Mouse (Mus musculus) kidney, postnatal 0 days (tissue): ENCODE data around the gene Itsn1. TPM values are rescaled to one million over a fixed set of nuclear protein-coding genes. Genes with fewer than 3 reads are reported as not detected.

Source experiments
- ATAC-seq: fragments of 200-750 bp; cut with Nextera tagmentation; replicated peaks from 2 replicates; pipeline ENCODE4 v1.8.0; 2017; ENCODE audit warnings: low read depth, moderate number of reproducible peaks, moderate TSS enrichment, moderate library complexity; ENCODE audit not compliant: low FRiP score
- DNase-seq: peaks from one replicate; pipeline ENCODE4 v3.0.0-alpha.2; 2016; ENCODE audit warnings: low spot score
- H3K27ac ChIP-seq: fragments of 300-500 bp; sonication (generic); 2 replicates; pipeline ENCODE4 v1.5.1; 2014; ENCODE audit warnings: mild to moderate bottlenecking
- H3K27me3 ChIP-seq: fragments of 300-500 bp; sonication (generic); 2 replicates; pipeline ENCODE4 v1.6.1; 2014; ENCODE audit warnings: low read length, mixed read lengths; ENCODE audit not compliant: insufficient read depth
- H3K36me3 ChIP-seq: fragments of 300-500 bp; sonication (generic); 2 replicates; pipeline ENCODE4 v1.6.1; 2014; ENCODE audit warnings: low read length, mixed read lengths; ENCODE audit not compliant: insufficient read depth
- H3K4me1 ChIP-seq: fragments of 300-500 bp; sonication (generic); replicated peaks from 2 replicates; pipeline ENCODE4 v1.6.1; 2014; ENCODE audit warnings: antibody characterized with exemption, low read length, mixed read lengths; ENCODE audit not compliant: insufficient read depth
- H3K4me2 ChIP-seq: fragments of 300-500 bp; sonication (generic); 2 replicates; pipeline ENCODE4 v1.6.1; 2014; ENCODE audit warnings: mild to moderate bottlenecking, low read length, moderate library complexity, mixed read lengths
- H3K4me3 ChIP-seq: fragments of 300-500 bp; sonication (generic); replicated peaks from 2 replicates; pipeline ENCODE4 v1.5.1; 2014; ENCODE audit warnings: low read depth, low read length
- H3K9ac ChIP-seq: fragments of 300-500 bp; sonication (generic); 2 replicates; pipeline ENCODE4 v1.6.1; 2014; ENCODE audit warnings: low read depth, low read length
- H3K9me3 ChIP-seq: fragments of 300-500 bp; sonication (generic); replicated peaks from 2 replicates; pipeline ENCODE4 v1.6.1; 2016; ENCODE audit warnings: low read length, inconsistent platforms, mixed read lengths
- CTCF ChIP-seq: IDR thresholded peaks from 2 replicates; pipeline ENCODE4 v1.5.1; 2016; ENCODE audit warnings: antibody characterized with exemption, low read depth, mild to moderate bottlenecking, moderate library complexity
- WGBS: fragments of 180-500 bp; shearing (Covaris S2); extraction: QIAGEN DNeasy Blood & Tissue Kit; methylation state at CpG from one replicate; pipeline ENCODE4 v1.1.7; 2014; 5-methylcytosine and 5-hydroxymethylcytosine counted together
- polyA plus RNA-seq: library from polyadenylated mRNA; unstranded; fragments of >200 nt; fragmentation: Nextera tagmentation; extraction: Ambion mirVana; gene quantifications from 2 replicates; pipeline ENCODE4 v1.2.1, GENCODE M21; 2015

The Itsn1 gene
- polyA plus RNA-seq, 1 experiment from 2014 or later = 14.4 TPM

DNA sequence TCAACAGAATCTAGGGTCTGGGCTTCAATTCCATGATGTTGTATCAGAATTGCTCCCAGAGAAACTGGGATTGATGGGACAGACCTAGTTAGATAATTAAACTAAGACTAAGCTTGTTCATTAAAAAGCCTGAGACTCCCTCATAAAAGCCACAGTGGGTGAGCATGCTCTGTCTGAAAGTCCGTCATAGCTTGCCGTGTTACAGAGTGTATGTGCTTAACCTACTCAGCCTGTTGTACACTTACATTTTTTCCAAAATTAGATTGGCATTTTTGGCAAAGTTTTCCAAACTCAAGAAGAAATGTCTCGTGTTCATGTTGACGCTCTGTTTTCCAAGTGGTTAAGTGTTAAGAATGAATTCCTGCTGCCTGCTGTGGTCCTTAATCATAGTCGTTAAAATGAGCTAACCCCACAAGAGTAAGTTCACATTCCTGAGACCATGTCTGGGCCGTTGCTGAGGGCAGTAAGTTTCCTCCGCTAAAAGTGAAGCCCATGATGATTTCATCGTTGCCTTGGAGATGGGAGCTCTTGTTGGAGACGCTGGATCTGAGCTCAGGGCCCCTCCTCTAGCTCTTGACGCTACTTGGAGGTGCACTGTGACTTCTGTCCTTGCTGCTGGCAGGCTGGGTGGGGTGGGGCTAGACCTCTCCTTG lies 117.1 kb downstream of the Itsn1 start:
- H3K9me3 ChIP-seq = no peaks in the 10 kb centered on the region
- peak; percentile 37 for ATAC-seq
- no peak for TF ChIP-seq CTCF
- H3K4me2 ChIP-seq = no peak overlapping the region
- H3K36me3 ChIP-seq = 0 out of 2 replicates have a peak, but pooled peaks cover 8% of the 10 kb centered on the region
- no peak overlapping the region for H3K9ac ChIP-seq
- peak overlapping the region; percentile 38; the same call in 1 of the 2 replicates for H3K27ac ChIP-seq
- 21% methylated on average over 10 of the region's 10 CpGs for WGBS
- no peaks in the 10 kb centered on the region for H3K27me3 ChIP-seq
- peak; percentile 94 for DNase-seq
- no peak overlapping the region for H3K4me3 ChIP-seq
- H3K4me1 ChIP-seq = peaks cover 19% of the 10 kb centered on the region; the same call in 1 of the 2 replicates

DNA sequence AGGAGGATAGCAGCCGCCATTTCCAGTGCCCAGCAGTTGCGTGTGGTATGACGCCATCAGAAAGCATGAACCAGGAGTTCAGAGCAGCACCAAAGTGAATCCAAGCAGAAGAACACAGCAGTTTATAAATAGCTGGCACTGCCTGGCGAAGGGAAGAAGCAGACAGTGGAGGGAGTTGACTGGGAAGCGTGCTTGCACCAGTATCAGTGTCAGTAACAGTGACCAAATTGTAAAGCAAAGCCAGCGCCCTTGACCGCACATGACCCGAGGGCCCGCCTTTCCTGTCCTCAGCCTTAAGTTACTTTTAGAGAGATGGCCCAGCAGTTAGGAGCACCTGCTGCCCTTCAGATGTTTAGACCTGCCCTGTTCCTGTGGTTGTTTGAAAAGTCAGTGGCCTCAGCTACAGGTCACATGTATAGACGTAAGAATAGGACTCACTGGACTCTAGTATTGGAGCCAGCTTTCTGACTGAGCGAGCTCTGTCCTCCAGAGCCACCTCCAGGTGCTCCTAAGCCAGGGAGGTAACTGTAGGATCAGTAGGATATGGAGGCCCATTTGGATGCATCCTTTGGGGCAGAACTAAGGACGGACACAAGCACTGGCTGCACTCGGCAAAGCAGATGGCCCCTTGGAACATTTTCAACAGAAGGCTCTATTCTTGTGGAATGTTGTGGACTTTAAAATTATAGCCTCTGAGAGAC lies 118.6 kb downstream of the Itsn1 start:
- H3K4me1 ChIP-seq = peaks cover 19% of the 10 kb centered on the region; the same call in 1 of the 2 replicates
- H3K4me2 ChIP-seq = no peak overlapping the region
- H3K27ac ChIP-seq = no peak overlapping the region
- TF ChIP-seq CTCF = no peak
- 0 out of 2 replicates have a peak, but pooled peaks cover 8% of the 10 kb centered on the region for H3K36me3 ChIP-seq
- no peak overlapping the region for H3K4me3 ChIP-seq
- 61% methylated on average over 13 of the region's 13 CpGs for WGBS
- DNase-seq (peak; percentile 69), ATAC-seq (peak; percentile 27; the same call in 1 of the 2 replicates)
- H3K27me3 ChIP-seq = no peaks in the 10 kb centered on the region
- H3K9me3 ChIP-seq = no peaks in the 10 kb centered on the region
- H3K9ac ChIP-seq = no peak overlapping the region

DNA sequence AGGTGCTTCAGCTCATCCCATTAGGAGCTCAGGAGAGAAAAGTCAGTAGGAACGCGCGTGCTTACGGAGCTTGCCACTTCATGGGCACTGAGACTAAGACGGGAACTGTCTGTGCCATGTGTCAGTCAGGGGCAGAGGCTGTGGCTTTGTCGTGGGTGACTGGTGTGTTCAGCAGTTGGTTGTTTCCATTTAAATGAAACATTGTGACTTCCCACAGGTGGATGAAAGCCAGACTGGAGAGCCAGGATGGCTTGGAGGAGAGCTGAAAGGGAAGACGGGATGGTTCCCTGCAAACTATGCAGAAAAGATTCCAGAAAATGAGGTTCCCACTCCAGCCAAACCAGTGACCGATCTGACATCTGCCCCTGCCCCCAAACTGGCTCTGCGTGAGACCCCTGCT lies 119.4 kb downstream of the Itsn1 start:
- H3K27me3 ChIP-seq = no peaks in the 10 kb centered on the region
- no peak overlapping the region for H3K4me2 ChIP-seq
- ATAC-seq (no peak), DNase-seq (no peak)
- H3K9me3 ChIP-seq = no peaks in the 10 kb centered on the region
- H3K36me3 ChIP-seq = peaks cover 9% of the 10 kb centered on the region; the same call in 1 of the 2 replicates
- 86% methylated on average over 9 of the region's 9 CpGs for WGBS
- no peak for TF ChIP-seq CTCF
- H3K9ac ChIP-seq = no peak overlapping the region
- H3K4me3 ChIP-seq = no peak overlapping the region
- peaks cover 19% of the 10 kb centered on the region; the same call in 1 of the 2 replicates for H3K4me1 ChIP-seq
- H3K27ac ChIP-seq = no peak overlapping the region

DNA sequence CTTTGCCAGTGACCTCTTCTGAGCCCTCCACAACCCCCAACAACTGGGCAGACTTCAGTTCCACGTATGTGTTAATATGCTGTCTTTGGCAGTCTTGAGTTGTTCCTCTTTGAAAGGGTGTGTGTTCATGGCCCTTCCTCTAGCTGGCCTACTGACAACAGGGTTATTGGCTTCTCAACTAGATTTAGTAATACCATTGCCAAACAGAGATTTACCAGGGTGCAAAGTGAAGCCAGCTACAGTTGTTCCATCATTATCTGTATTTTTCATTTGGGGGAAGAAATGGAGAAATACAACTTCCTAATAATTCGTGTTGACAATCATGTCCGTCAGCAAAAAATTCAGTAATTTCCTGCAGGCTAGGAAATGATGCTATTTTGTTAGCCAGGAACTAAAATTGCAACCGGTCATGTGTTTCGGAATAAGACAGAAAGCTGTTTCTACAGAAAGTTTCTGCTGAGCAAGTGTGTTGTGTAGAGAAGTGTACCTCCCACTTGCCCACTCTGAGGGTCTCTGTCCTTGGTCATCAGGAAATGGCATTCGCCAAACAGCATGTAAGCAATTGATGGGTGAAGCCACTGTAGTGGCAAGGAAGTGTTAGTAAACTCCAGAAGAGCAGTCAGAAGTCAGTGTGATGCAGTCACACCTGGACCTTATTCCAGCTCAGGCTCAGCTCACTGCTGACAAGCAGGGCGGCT lies 120.0 kb downstream of the Itsn1 start:
- peaks cover 19% of the 10 kb centered on the region; the same call in 1 of the 2 replicates for H3K4me1 ChIP-seq
- TF ChIP-seq CTCF = no peak
- 86% methylated on average over 7 of the region's 7 CpGs for WGBS
- H3K4me3 ChIP-seq = no peak overlapping the region
- no peaks in the 10 kb centered on the region for H3K27me3 ChIP-seq
- no peaks in the 10 kb centered on the region for H3K9me3 ChIP-seq
- DNase-seq (no peak), ATAC-seq (no peak)
- peaks cover 9% of the 10 kb centered on the region; the same call in 1 of the 2 replicates for H3K36me3 ChIP-seq
- H3K4me2 ChIP-seq = no peak overlapping the region
- no peak overlapping the region for H3K27ac ChIP-seq
- H3K9ac ChIP-seq = no peak overlapping the region

DNA sequence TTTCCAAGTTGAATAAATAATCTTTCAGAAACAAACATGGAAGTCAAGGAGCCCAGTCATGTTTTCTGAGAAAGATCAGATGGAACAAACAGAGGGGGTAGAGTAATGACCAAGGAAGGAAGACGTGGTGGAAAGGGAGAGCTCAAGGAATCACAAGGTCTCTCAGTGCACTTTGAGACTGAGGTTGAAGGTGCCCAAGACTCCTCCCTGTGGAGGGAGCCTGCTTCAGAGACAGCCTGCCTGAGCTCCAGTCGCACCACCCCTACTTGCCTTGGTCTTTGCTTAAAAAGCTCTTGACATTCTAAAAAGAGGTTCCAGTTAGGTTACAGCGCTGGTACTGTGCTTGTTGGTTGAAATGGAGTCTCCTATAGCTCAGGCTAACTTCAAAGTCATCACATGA lies 121.1 kb downstream of the Itsn1 start:
- Histone ChIP-seq H3K36me3 (peaks cover 16% of the 10 kb centered on the region; the same call in 1 of the 2 replicates), H3K9ac (no peak overlapping the region), H3K4me2 (no peak overlapping the region), H3K4me3 (no peak overlapping the region), H3K27ac (no peak overlapping the region; the same call in 1 of the 2 replicates), H3K4me1 (peaks cover 19% of the 10 kb centered on the region; the same call in 1 of the 2 replicates), H3K9me3 (no peaks in the 10 kb centered on the region), H3K27me3 (no peaks in the 10 kb centered on the region)
- TF ChIP-seq CTCF = no peak
- no peak for DNase-seq
- ATAC-seq = no peak
- WGBS = 81% methylated on average over 3 of the region's 3 CpGs
